Comparison of ENCODE assay signal across 9 mouse cellular contexts in the genomic region with DNA sequence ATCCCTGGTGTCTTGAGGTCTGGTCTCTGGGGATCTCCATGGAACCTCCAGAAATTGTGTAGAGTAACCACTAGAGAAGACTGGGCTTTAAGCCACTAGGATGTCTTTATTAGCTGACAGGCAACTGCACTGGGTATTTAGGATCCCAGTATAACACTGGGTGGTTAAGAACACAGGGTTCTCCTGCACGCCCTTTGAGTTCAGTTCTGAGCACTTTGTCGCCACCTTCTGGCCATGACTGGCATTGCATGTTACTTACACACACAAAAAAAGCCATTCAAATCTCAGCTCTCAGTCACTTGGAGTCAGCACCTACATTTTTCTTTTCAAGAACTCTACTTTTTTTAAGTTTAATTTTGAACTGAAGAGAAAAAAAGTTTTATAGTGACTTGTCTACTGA. TPM values are rescaled to one million over a fixed set of nuclear protein-coding genes. Genes with fewer than 3 reads are reported as not detected.
A peak's percentile ranks its signal among the peaks of the same experiment; 100 is the strongest.
DNase-seq lines count a peak whose midpoint lies in the region; ATAC-seq and TF ChIP-seq lines count a peak whose summit lies in the region.
"Had no signal": no experiment of that assay in that cellular context is flagged by ENCODE, and none has a peak within 500 bp of the region (broad histone marks: within the 10 kb centered on the region; RNA-seq: fewer than 3 reads in every experiment).

No protein-coding gene starts in this region.

- WGBS in embryonic facial prominence, embryonic 10.5 days: 5% methylated on average over 2 of the region's 2 CpGs
- WGBS in heart, postnatal 0 days: 0% methylated on average over 2 of the region's 2 CpGs

- H3K9me3 ChIP-seq in E14TG2a.4 (ENCODE audit: low read length): no peaks in the 10 kb centered on the region
- H3K9me3 ChIP-seq in embryonic facial prominence, embryonic 10.5 days: no peaks in the 10 kb centered on the region
- H3K9me3 ChIP-seq in heart, postnatal 0 days (replicated peaks; ENCODE audit: control insufficient read depth, low read length): no peaks in the 10 kb centered on the region
- H3K9me3 ChIP-seq: heart, embryonic 15.5 days had no signal

- TF ChIP-seq EP300 in heart, postnatal 0 days (IDR thresholded peaks at IDR 0.05; ENCODE audit: low read depth): no peak

- no peak overlapping the region for H3K9ac ChIP-seq in heart, postnatal 0 days (replicated peaks; ENCODE audit: low read depth, low read length)
- H3K9ac ChIP-seq: heart, embryonic 15.5 days had no signal

- H3K4me1 ChIP-seq in E14TG2a.4 (replicated peaks; ENCODE audit: low read depth, low read length): no peaks in the 10 kb centered on the region
- no peaks in the 10 kb centered on the region for H3K4me1 ChIP-seq in embryonic facial prominence, embryonic 10.5 days
- H3K4me1 ChIP-seq in heart, postnatal 0 days (ENCODE audit: control insufficient read depth, insufficient read depth): no peaks in the 10 kb centered on the region
- H3K4me1 ChIP-seq: heart, embryonic 15.5 days had no signal

- H3K36me3 ChIP-seq in E14TG2a.4 (ENCODE audit: insufficient read depth, low read length): peaks cover 35% of the 10 kb centered on the region
- H3K36me3 ChIP-seq in embryonic facial prominence, embryonic 10.5 days (replicated peaks): peaks cover 15% of the 10 kb centered on the region
- peaks cover 12% of the 10 kb centered on the region; the same call in 1 of the 2 replicates for H3K36me3 ChIP-seq in heart, postnatal 0 days (replicated peaks; ENCODE audit: control insufficient read depth, insufficient read depth, low read length)

- no peak overlapping the region for H3K4me2 ChIP-seq in heart, postnatal 0 days (ENCODE audit: low read depth, low read length)
- H3K4me2 ChIP-seq: heart, embryonic 15.5 days had no signal

- no peak; the same call in 1 of the 2 replicates for ATAC-seq in heart, postnatal 0 days (ENCODE audit: insufficient read depth, low read depth)

- H3K4me3 ChIP-seq in E14TG2a.4 (replicated peaks; ENCODE audit: low read length): no peak overlapping the region
- H3K4me3 ChIP-seq in embryonic facial prominence, embryonic 10.5 days: no peak overlapping the region
- H3K4me3 ChIP-seq in heart, postnatal 0 days (ENCODE audit: low read depth, low read length): no peak overlapping the region
- H3K4me3 ChIP-seq: heart, embryonic 15.5 days had no signal

- no peaks in the 10 kb centered on the region for H3K27me3 ChIP-seq in E14TG2a.4 (ENCODE audit: insufficient read depth, low read length)
- no peaks in the 10 kb centered on the region for H3K27me3 ChIP-seq in embryonic facial prominence, embryonic 10.5 days (replicated peaks; ENCODE audit: low read depth, poor library complexity, severe bottlenecking)
- H3K27me3 ChIP-seq in heart, postnatal 0 days (ENCODE audit: control insufficient read depth, insufficient read depth, low read length): no peaks in the 10 kb centered on the region
- H3K27me3 ChIP-seq: heart, embryonic 15.5 days had no signal

- TF ChIP-seq CTCF in E14TG2a.4 (conservative IDR thresholded peaks at IDR 0.05; ENCODE audit: low read length): peak; percentile 52
- TF ChIP-seq CTCF in heart, postnatal 0 days (IDR thresholded peaks at IDR 0.05; ENCODE audit: low read depth): peak; percentile 77

- peak; percentile 59 for DNase-seq in adrenal gland, postnatal 25 days
- DNase-seq in embryonic facial prominence, embryonic 10.5 days (ENCODE audit: low spot score): peak; percentile 68
- peak; percentile 53 for DNase-seq in heart, postnatal 0 days (ENCODE audit: low spot score)
- peak; percentile 49 to 89 for DNase-seq in layer of hippocampus, adult 18-20 months (ENCODE audit: low spot score in 2 of 2)
- peak; percentile 75 for DNase-seq in lung, postnatal 14 days
- peak; percentile 72 for DNase-seq in right cerebral cortex, adult 18-20 months
- DNase-seq in urinary bladder, adult 2 months (ENCODE audit: low spot score): peak; percentile 42

- no peak overlapping the region for H3K27ac ChIP-seq in embryonic facial prominence, embryonic 10.5 days (replicated peaks)
- no peak overlapping the region for H3K27ac ChIP-seq in heart, postnatal 0 days (ENCODE audit: low read depth)
- H3K27ac ChIP-seq: heart, embryonic 15.5 days had no signal

RNA-seq across cellular contexts. Expression of a gene that starts 10.3 kb away (rescaled TPM):
- 22.1 and 38.6 TPM in 2 replicates for total RNA-seq in adrenal gland, postnatal 25 days (2021)
- 11.1 and 12.3 TPM in 2 replicates for polyA plus RNA-seq in embryonic facial prominence, embryonic 10.5 days (2016; fragmentation: Nextera tagmentation; extraction: Ambion mirVana)
- total RNA-seq in heart, postnatal 0 days (2014; rRNA removed; ENCODE audit: low replicate concordance): 4.8 and 5.4 TPM in 2 replicates
- polyA plus RNA-seq in heart, postnatal 0 days (2015; fragmentation: Nextera tagmentation; extraction: Ambion mirVana): 9.4 and 12.3 TPM in 2 replicates
- 10 to 100 TPM; 24.1 to 25.4 TPM for total RNA-seq in layer of hippocampus, adult 18-20 months (2021)
- 8.1 and 8.6 TPM in 2 replicates for polyA plus RNA-seq in urinary bladder, adult 2 months (2012; rRNA removed)

RNA-seq across cellular contexts. Expression of a gene that starts 10.3 kb away (rescaled TPM):
- total RNA-seq in adrenal gland, postnatal 25 days (2021): 90.8 and 104 TPM in 2 replicates
- 51.8 and 55.4 TPM in 2 replicates for polyA plus RNA-seq in embryonic facial prominence, embryonic 10.5 days (2016; fragmentation: Nextera tagmentation; extraction: Ambion mirVana)
- 16.7 and 23.0 TPM in 2 replicates for total RNA-seq in heart, postnatal 0 days (2014; rRNA removed; ENCODE audit: low replicate concordance)
- polyA plus RNA-seq in heart, postnatal 0 days (2015; fragmentation: Nextera tagmentation; extraction: Ambion mirVana): 11.7 and 13.0 TPM in 2 replicates
- total RNA-seq in layer of hippocampus, adult 18-20 months (2021): 100 to 1,000 TPM; 321 to 325 TPM
- 25.0 and 26.2 TPM in 2 replicates for polyA plus RNA-seq in urinary bladder, adult 2 months (2012; rRNA removed)

RNA-seq across cellular contexts. Expression of a gene that starts 27.8 kb away (rescaled TPM):
- total RNA-seq in adrenal gland, postnatal 25 days (2021): not detected in 2 replicates
- polyA plus RNA-seq in embryonic facial prominence, embryonic 10.5 days (2016; fragmentation: Nextera tagmentation; extraction: Ambion mirVana): not detected in 2 replicates
- total RNA-seq in heart, postnatal 0 days (2014; rRNA removed; ENCODE audit: low replicate concordance): not detected in 2 replicates
- polyA plus RNA-seq in heart, postnatal 0 days (2015; fragmentation: Nextera tagmentation; extraction: Ambion mirVana): 0.88 TPM in 1 of 2 replicates, not detected in the other
- total RNA-seq in layer of hippocampus, adult 18-20 months (2021): not detected
- not detected in 2 replicates for polyA plus RNA-seq in urinary bladder, adult 2 months (2012; rRNA removed)

RNA-seq across cellular contexts. Expression of a gene that starts 44.6 kb away (rescaled TPM):
- total RNA-seq in adrenal gland, postnatal 25 days (2021): 16.0 and 20.3 TPM in 2 replicates
- polyA plus RNA-seq in embryonic facial prominence, embryonic 10.5 days (2016; fragmentation: Nextera tagmentation; extraction: Ambion mirVana): 49.2 and 52.8 TPM in 2 replicates
- total RNA-seq in heart, postnatal 0 days (2014; rRNA removed; ENCODE audit: low replicate concordance): 40.5 and 44.6 TPM in 2 replicates
- 47.1 and 48.8 TPM in 2 replicates for polyA plus RNA-seq in heart, postnatal 0 days (2015; fragmentation: Nextera tagmentation; extraction: Ambion mirVana)
- 10 to 100 TPM; 67.0 to 73.8 TPM for total RNA-seq in layer of hippocampus, adult 18-20 months (2021)
- 13.4 and 14.1 TPM in 2 replicates for polyA plus RNA-seq in urinary bladder, adult 2 months (2012; rRNA removed)

RNA-seq across cellular contexts. Expression of a gene that starts 59.2 kb away (rescaled TPM):
- not detected in 2 replicates for total RNA-seq in adrenal gland, postnatal 25 days (2021)
- polyA plus RNA-seq in embryonic facial prominence, embryonic 10.5 days (2016; fragmentation: Nextera tagmentation; extraction: Ambion mirVana): 0.07 TPM in 1 of 2 replicates, not detected in the other
- total RNA-seq in heart, postnatal 0 days (2014; rRNA removed; ENCODE audit: low replicate concordance): not detected in 2 replicates
- polyA plus RNA-seq in heart, postnatal 0 days (2015; fragmentation: Nextera tagmentation; extraction: Ambion mirVana): not detected in 2 replicates
- not detected for total RNA-seq in layer of hippocampus, adult 18-20 months (2021)
- polyA plus RNA-seq in urinary bladder, adult 2 months (2012; rRNA removed): not detected in 2 replicates
- polyA plus RNA-seq: heart, embryonic 15.5 days had no signal
